Mouse (Mus musculus): ENCODE results near the gene Prmt1. TPM values are rescaled to one million over a fixed set of nuclear protein-coding genes. Genes with fewer than 3 reads are reported as not detected.

The Prmt1 gene
- polyA plus RNA-seq, 1 experiment from 2014 or later = 449 TPM

- Histone ChIP-seq H3K27me3 (replicated peaks) (peaks cover 6% of the 10 kb centered on the region; the same call in 1 of the 2 replicates), H3K4me3 (replicated peaks) (no peak overlapping the region), H3K9ac (no peak overlapping the region), H3K4me2 (replicated peaks) (no peak overlapping the region), H3K9me3 (no peaks in the 10 kb centered on the region), H3K4me1 (replicated peaks) (peaks cover 13% of the 10 kb centered on the region; the same call in 1 of the 2 replicates), H3K27ac (no peak overlapping the region), H3K36me3 (no peaks in the 10 kb centered on the region)
- WGBS = 46% methylated on average over 5 of the region's 5 CpGs
- no peak for ATAC-seq
These were observed 30.7 kb downstream of the Prmt1 start for GRCm38 (mm10) chr7:44955628-44956027.

GRCm38 (mm10) chr7:44954091-44954885 lies 32.1 kb downstream of the Prmt1 start:
- 81% methylated on average over 12 of the region's 12 CpGs for WGBS
- H3K4me3 ChIP-seq (replicated peaks) = no peak overlapping the region
- H3K4me2 ChIP-seq (replicated peaks) = no peak overlapping the region
- no peak for ATAC-seq
- no peaks in the 10 kb centered on the region for H3K36me3 ChIP-seq
- H3K9ac ChIP-seq = no peak overlapping the region
- H3K27ac ChIP-seq = no peak overlapping the region
- peaks cover 14% of the 10 kb centered on the region for H3K27me3 ChIP-seq (replicated peaks)
- no peaks in the 10 kb centered on the region for H3K9me3 ChIP-seq
- peaks cover 13% of the 10 kb centered on the region; the same call in 1 of the 2 replicates for H3K4me1 ChIP-seq (replicated peaks)

- Histone ChIP-seq H3K36me3 (no peaks in the 10 kb centered on the region), H3K27me3 (replicated peaks) (peaks cover 14% of the 10 kb centered on the region), H3K9ac (no peak overlapping the region), H3K4me1 (replicated peaks) (peaks cover 13% of the 10 kb centered on the region; the same call in 1 of the 2 replicates), H3K4me3 (replicated peaks) (no peak overlapping the region), H3K27ac (no peak overlapping the region), H3K9me3 (no peaks in the 10 kb centered on the region), H3K4me2 (replicated peaks) (no peak overlapping the region)
- 69% methylated on average over 14 of the region's 14 CpGs for whole genome bisulfite sequencing
- no peak for ATAC-seq
These were observed 32.8 kb downstream of the Prmt1 start for GRCm38 (mm10) chr7:44953561-44953960.

DNA sequence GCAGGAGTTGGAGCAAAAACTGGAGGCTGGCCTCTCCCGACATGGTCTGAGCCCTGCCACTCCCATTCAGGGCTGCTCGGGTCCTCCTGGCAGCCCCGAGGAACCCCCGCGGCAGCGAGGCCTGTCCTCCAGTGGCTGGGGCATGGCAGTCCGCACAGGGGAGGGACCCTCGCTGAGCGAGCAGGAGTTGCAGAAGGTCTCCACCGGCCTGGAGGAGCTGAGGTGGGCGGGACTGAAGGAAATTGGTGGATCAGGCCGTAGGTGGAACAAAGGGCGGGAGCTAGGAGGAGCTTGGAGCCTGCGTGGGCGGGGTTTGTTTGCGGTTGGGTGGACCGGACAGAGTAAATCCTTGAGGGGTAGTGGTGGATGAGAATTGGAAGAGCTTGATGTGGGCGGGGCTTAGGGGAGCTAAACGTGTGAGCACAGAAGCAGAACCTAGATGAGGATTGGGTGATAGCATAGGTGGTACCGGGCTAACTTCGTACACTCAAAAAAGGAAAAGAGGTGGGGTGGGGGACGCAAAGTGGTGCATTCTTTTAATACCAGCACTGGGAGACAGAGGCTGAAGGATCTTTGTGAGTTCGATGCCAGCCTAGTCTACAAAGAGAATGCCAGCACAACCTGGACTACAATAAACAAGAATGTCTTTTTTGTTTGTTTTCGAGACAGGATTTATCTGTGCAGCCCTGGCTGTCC lies 33.6 kb downstream of the Prmt1 start:
- Histone ChIP-seq H3K9ac (peak overlapping the region; percentile 68), H3K36me3 (no peaks in the 10 kb centered on the region), H3K4me1 (replicated peaks) (peaks cover 13% of the 10 kb centered on the region; the same call in 1 of the 2 replicates), H3K4me3 (replicated peaks) (peak overlapping the region; percentile 61), H3K27ac (peak overlapping the region; percentile 73), H3K9me3 (no peaks in the 10 kb centered on the region), H3K27me3 (replicated peaks) (peaks cover 14% of the 10 kb centered on the region), H3K4me2 (replicated peaks) (peak overlapping the region; percentile 99)
- WGBS = 6% methylated on average over 24 of the region's 24 CpGs
- ATAC-seq = peak; percentile 94

DNA sequence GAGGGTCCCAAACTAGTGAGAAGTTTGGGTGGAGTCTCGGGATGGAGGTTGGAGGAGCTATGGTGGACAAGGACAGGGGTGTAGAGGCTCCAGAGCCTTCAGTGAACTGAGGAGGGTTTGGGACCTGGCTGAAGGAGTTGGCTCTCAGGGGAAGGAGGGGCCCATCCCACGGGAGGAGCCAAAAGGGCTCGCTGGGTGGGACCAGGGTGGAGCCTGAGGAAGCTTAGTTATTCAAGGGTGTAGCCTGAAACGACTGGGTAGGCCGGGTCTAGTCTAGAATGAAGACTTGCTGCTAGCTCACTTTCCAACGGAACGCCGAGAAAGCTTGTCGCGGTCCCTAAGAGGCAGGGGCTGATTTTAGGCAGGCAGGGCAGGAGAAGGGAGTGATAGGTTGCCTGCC lies 34.4 kb downstream of the Prmt1 start:
- Histone ChIP-seq H3K4me2 (replicated peaks) (peak overlapping the region; percentile 99), H3K27me3 (replicated peaks) (peaks cover 14% of the 10 kb centered on the region), H3K4me1 (replicated peaks) (peaks cover 13% of the 10 kb centered on the region; the same call in 1 of the 2 replicates), H3K36me3 (no peaks in the 10 kb centered on the region), H3K4me3 (replicated peaks) (peak overlapping the region; percentile 61), H3K9me3 (no peaks in the 10 kb centered on the region), H3K9ac (peak overlapping the region; percentile 68), H3K27ac (peak overlapping the region; percentile 73)
- peak; percentile 91 for ATAC-seq
- WGBS = under 1% methylated on average over 10 of the region's 10 CpGs

DNA sequence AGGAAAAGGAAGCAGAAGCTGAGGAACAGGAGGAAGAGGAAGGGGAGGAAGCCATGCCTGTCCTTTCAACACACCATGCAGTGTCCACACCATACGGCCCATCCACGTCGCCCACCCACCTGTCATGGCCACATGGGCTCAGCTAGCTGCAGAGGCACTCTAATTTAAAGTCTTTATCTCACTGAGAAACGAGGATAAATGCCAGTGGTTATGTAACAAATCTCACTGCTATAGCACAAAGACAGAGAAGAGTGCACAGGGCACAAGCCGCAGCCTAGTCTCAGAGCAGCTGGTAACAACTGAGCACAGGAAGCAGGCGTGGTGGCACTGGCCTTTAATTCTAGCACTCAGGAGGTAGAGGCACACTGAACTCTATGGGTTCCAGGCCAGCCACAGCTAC lies 36.4 kb downstream of the Prmt1 start:
- Histone ChIP-seq H3K9ac (no peak overlapping the region), H3K9me3 (no peaks in the 10 kb centered on the region), H3K27ac (no peak overlapping the region), H3K4me3 (replicated peaks) (no peak overlapping the region), H3K27me3 (replicated peaks) (peaks cover 14% of the 10 kb centered on the region), H3K4me2 (replicated peaks) (no peak overlapping the region), H3K36me3 (no peaks in the 10 kb centered on the region), H3K4me1 (replicated peaks) (peaks cover 13% of the 10 kb centered on the region; the same call in 1 of the 2 replicates)
- 67% methylated on average over 6 of the region's 6 CpGs for WGBS
- no peak for ATAC-seq

DNA sequence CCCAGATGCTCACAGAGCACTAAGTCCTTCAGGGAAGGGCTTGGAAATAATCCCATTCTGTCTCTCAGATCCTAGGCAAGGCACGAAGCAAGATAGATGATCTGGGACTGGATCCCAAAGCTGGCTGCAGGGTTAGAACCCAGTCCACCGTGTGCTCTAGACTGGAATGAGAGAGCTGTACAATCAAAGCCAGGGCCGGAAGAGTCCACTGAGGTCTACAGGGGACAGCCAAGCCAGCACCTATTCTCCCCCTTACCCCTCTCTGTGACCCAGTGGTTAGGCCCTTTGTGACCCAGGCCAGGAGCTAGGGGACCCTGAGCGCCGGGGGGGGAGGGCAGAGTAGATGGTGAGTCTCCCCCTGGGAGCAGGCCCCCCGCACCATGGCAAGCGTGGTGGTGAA lies 43.5 kb downstream of the Prmt1 start, which contains the start of gene Tsks:
Gene Tsks (plus strand): TSS at position 301 of the 400 bp plus-strand sequence.
- ATAC-seq = no peak
- no peaks in the 10 kb centered on the region for H3K27me3 ChIP-seq (replicated peaks)
- WGBS = 78% methylated on average over 7 of the region's 7 CpGs

GRCm38 (mm10) chr7:44938680-44939079 lies 47.7 kb downstream of the Prmt1 start:
- Histone ChIP-seq H3K36me3 (no peaks in the 10 kb centered on the region), H3K9me3 (no peaks in the 10 kb centered on the region), H3K4me2 (replicated peaks) (no peak overlapping the region), H3K4me3 (replicated peaks) (no peak overlapping the region), H3K27me3 (replicated peaks) (no peaks in the 10 kb centered on the region), H3K9ac (no peak overlapping the region), H3K4me1 (replicated peaks) (no peaks in the 10 kb centered on the region), H3K27ac (no peak overlapping the region)
- ATAC-seq = no peak
- WGBS = 86% methylated on average over 4 of the region's 4 CpGs

More for the DNA sequence above, 43.5 kb downstream of the Prmt1 start, which contains the start of gene Tsks:
- Histone ChIP-seq H3K36me3 (no peaks in the 10 kb centered on the region), H3K9ac (no peak within 1 kb of the TSS), H3K4me2 (replicated peaks) (no peak within 1 kb of the TSS), H3K9me3 (no peaks in the 10 kb centered on the region), H3K4me1 (replicated peaks) (no peaks in the 10 kb centered on the region), H3K4me3 (replicated peaks) (no peak within 1 kb of the TSS), H3K27ac (no peak within 1 kb of the TSS)

DNA sequence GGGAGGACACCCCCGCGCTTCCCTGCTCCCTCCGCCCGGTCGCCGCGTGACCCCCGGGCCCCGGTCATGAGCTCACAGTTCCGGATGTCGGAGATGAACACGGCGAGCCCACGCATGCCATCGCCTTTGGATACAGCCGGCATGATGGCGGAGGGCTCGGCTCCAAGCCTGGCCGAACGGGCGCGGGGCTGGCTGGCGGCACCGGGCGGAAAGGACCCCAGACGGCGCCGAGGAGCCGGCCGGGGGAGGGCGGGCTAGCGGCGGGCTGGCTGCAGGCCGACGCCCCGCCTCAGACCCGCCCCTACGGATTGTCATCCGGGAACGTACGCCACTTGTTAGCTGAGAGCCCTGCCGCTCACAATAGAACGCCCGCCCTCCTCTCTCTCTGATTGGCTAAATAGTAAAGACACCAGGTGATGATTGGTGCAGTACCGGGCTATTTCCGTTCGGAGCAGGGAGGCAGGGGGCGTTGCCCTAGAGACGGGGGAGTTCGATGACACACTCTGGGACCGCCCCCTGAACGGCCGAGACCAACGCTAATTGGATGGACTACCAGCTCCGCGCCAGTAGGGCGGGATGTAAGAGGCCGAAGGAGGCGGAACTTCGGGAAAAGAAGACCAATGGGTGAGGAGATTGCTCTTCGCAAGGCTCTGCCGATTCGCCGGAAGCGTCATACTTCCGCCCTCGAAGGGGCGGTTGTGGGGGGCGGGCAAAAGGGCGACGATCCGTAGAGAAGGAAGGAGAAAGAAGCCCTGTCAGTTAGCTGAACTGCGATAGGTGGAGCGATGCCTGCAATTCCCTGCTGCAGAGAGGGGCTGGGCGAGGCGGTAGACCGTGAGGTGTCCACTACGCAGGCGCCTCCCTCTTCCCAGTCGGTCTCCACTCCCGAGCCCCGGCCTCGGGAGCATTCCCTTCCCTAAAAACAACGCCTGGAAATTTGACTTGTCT lies 56.9 kb downstream of the Prmt1 start, which contains the start of gene Ap2a1:
Gene Ap2a1 (minus strand): TSS at position 293 of the 948 bp plus-strand sequence.
- peaks cover 9% of the 10 kb centered on the region; the same call in 1 of the 2 replicates for H3K36me3 ChIP-seq
- WGBS = under 1% methylated on average over 83 of the region's 84 CpGs
- H3K9ac ChIP-seq = peak within 1 kb of the TSS; percentile 87
- peak within 1 kb of the TSS; percentile 92 for H3K4me3 ChIP-seq (replicated peaks)
- peak within 1 kb of the TSS; percentile 67 for H3K4me2 ChIP-seq (replicated peaks)
- H3K27ac ChIP-seq = peak within 1 kb of the TSS; percentile 86
- peak; percentile 99 for ATAC-seq
- H3K4me1 ChIP-seq (replicated peaks) = peaks cover 14% of the 10 kb centered on the region
- H3K9me3 ChIP-seq = no peaks in the 10 kb centered on the region
- no peaks in the 10 kb centered on the region for H3K27me3 ChIP-seq (replicated peaks)

- 4% methylated on average over 1 of the region's 1 CpGs for WGBS
- Histone ChIP-seq H3K27ac (no peak overlapping the region), H3K4me1 (replicated peaks) (peaks cover 14% of the 10 kb centered on the region), H3K4me2 (replicated peaks) (peak overlapping the region; percentile 65), H3K9me3 (no peaks in the 10 kb centered on the region), H3K9ac (peak overlapping the region; percentile 87), H3K27me3 (replicated peaks) (no peaks in the 10 kb centered on the region), H3K36me3 (peaks cover 9% of the 10 kb centered on the region; the same call in 1 of the 2 replicates), H3K4me3 (replicated peaks) (peak overlapping the region; percentile 92)
- ATAC-seq = no peak
These were observed 57.8 kb downstream of the Prmt1 start for GRCm38 (mm10) chr7:44928570-44928969.

Measured in intestine, embryonic 15.5 days (tissue).